Mouse (Mus musculus) forelimb bud, embryonic 11.5 days (tissue): ENCODE data around the gene Atp2a1.

Experiments
- DNase-seq: peaks from one replicate; pipeline ENCODE4 v3.0.0-alpha.2; 2012; ENCODE audit warnings: low read depth, low spot score

Atp2a1 gene

GRCm38 (mm10) chr7:126472713-126473112, 9.8 kb upstream of the Atp2a1 start:
- no peak for DNase-seq

GRCm38 (mm10) chr7:126472306-126472705, 9.4 kb upstream of the Atp2a1 start:
- no peak for DNase-seq

GRCm38 (mm10) chr7:126471853-126472252, 8.9 kb upstream of the Atp2a1 start:
- no peak for DNase-seq

GRCm38 (mm10) chr7:126471361-126471760, 8.5 kb upstream of the Atp2a1 start:
- DNase-seq, result no peak

- DNase-seq, result no peak
Observed at GRCm38 (mm10) chr7:126470077-126470476, 7.2 kb upstream of the Atp2a1 start.

- no peak for DNase-seq
Observed at GRCm38 (mm10) chr7:126467834-126468627, 5.1 kb upstream of the Atp2a1 start.

- DNase-seq, result no peak
Observed at GRCm38 (mm10) chr7:126467271-126467670, 4.4 kb upstream of the Atp2a1 start.

- DNase-seq, result no peak
Observed at GRCm38 (mm10) chr7:126466707-126467106, 3.8 kb upstream of the Atp2a1 start.

- no peak for DNase-seq
Observed at GRCm38 (mm10) chr7:126466116-126466515, 3.2 kb upstream of the Atp2a1 start.

- DNase-seq, result no peak
Observed at GRCm38 (mm10) chr7:126465246-126466030, 2.5 kb upstream of the Atp2a1 start.

- DNase-seq, result no peak
Observed at GRCm38 (mm10) chr7:126464836-126465235, 1.9 kb upstream of the Atp2a1 start.

- no peak for DNase-seq
Observed at GRCm38 (mm10) chr7:126464121-126464520, 1.2 kb upstream of the Atp2a1 start.

- DNase-seq, result no peak
Observed at GRCm38 (mm10) chr7:126463547-126463946, 639 bp upstream of the Atp2a1 start.

GRCm38 (mm10) chr7:126461626-126462025, 1.3 kb downstream of the Atp2a1 start:
- no peak for DNase-seq

GRCm38 (mm10) chr7:126460623-126461399, 2.1 kb downstream of the Atp2a1 start:
- peak; percentile 37 for DNase-seq

GRCm38 (mm10) chr7:126458844-126459618, 3.9 kb downstream of the Atp2a1 start:
- no peak for DNase-seq

- DNase-seq, result no peak
Observed at GRCm38 (mm10) chr7:126458225-126458624, 4.7 kb downstream of the Atp2a1 start.

GRCm38 (mm10) chr7:126456382-126457266, 6.3 kb downstream of the Atp2a1 start:
- DNase-seq, result no peak

- no peak for DNase-seq
Observed at GRCm38 (mm10) chr7:126455242-126455641, 7.7 kb downstream of the Atp2a1 start.

- no peak for DNase-seq
Observed at GRCm38 (mm10) chr7:126453861-126454260, 9.0 kb downstream of the Atp2a1 start.
